Mouse (Mus musculus): ENCODE measurements around the gene Chd6.

- no peak for TF ChIP-seq POLR2A (IDR thresholded peaks at IDR 0.05; ENCODE audit: low read depth, low read length)
- no peak for TF ChIP-seq ETS1 (conservative IDR thresholded peaks at IDR 0.05; ENCODE audit: low read depth, low read length)
- TF ChIP-seq CTCF (conservative IDR thresholded peaks at IDR 0.05 in 1 of 2, IDR thresholded peaks at IDR 0.05 in 1 of 2; ENCODE audit: low read depth in 2 of 2, low read length in 2 of 2), result no peak
- TF ChIP-seq RAD21 (IDR thresholded peaks at IDR 0.05; ENCODE audit: low read depth, low read length), result no peak
- no peak for TF ChIP-seq ELF1 (IDR thresholded peaks at IDR 0.05; ENCODE audit: low read depth, low read length)
- no peak for TF ChIP-seq POLR2AphosphoS2 (IDR thresholded peaks at IDR 0.05; ENCODE audit: low read depth, low read length)
- TF ChIP-seq ZNF384 (IDR thresholded peaks at IDR 0.05; ENCODE audit: low read depth, low read length), result no peak
- TF ChIP-seq HCFC1 (IDR thresholded peaks at IDR 0.05; ENCODE audit: low read depth, low read length), result no peak
- no peak for TF ChIP-seq EP300 (IDR thresholded peaks at IDR 0.05; ENCODE audit: low read length)
- no peak for TF ChIP-seq E2F4 (IDR thresholded peaks at IDR 0.05; ENCODE audit: insufficient replicate concordance, low read depth, low read length)
These were observed 126.2 kb downstream of the Chd6 start for GRCm38 (mm10) chr2:160982636-160983035.
